Mouse (Mus musculus) small intestine, adult 2 months (tissue): Measurements from ENCODE around the gene Bpi. TPM values are rescaled to one million over a fixed set of nuclear protein-coding genes. Genes with fewer than 3 reads are reported as not detected.
A peak's percentile ranks its signal among the peaks of the same experiment; 100 is the strongest.

ENCODE experiments used
- H3K27ac ChIP-seq: fragments of 200-500 bp; 2 replicates; pipeline ENCODE4 v1.5.1; 2012; ENCODE audit warnings: low read depth, low read length, control low read depth, inconsistent platforms; ENCODE audit not compliant: insufficient read depth
- H3K27me3 ChIP-seq: fragments of 200-500 bp; 2 replicates; pipeline ENCODE4 v1.6.1; 2012; ENCODE audit warnings: mild to moderate bottlenecking, moderate library complexity, low read length, inconsistent platforms; ENCODE audit not compliant: control insufficient read depth, insufficient read depth
- H3K36me3 ChIP-seq: fragments of 200-500 bp; 2 replicates; pipeline ENCODE4 v1.6.1; 2012; ENCODE audit warnings: mild to moderate bottlenecking, low read length, control low read depth, inconsistent platforms; ENCODE audit not compliant: control insufficient read depth, insufficient read depth
- H3K4me1 ChIP-seq: fragments of 200-500 bp; 2 replicates; pipeline ENCODE4 v1.6.1; 2012; ENCODE audit warnings: low read length, inconsistent platforms, mixed read lengths; ENCODE audit not compliant: control insufficient read depth, insufficient read depth, insufficient read length
- H3K4me3 ChIP-seq: fragments of 200-500 bp; 2 replicates; pipeline ENCODE4 v1.5.1; 2012; ENCODE audit warnings: low read depth, mild to moderate bottlenecking, control low read depth, inconsistent platforms, low read length, moderate library complexity
- CTCF ChIP-seq: fragments of 200-500 bp; IDR thresholded peaks from 2 replicates; pipeline ENCODE4 v1.5.1; 2012; ENCODE audit warnings: low read depth, mild to moderate bottlenecking, control low read depth, inconsistent platforms, low read length, moderate library complexity, mixed read lengths; ENCODE audit not compliant: insufficient replicate concordance, insufficient read length; ENCODE audit errors: extremely low read depth
- POLR2A ChIP-seq: fragments of 200-500 bp; IDR thresholded peaks from 2 replicates; pipeline ENCODE4 v1.6.1; 2012; ENCODE audit warnings: low read depth, mild to moderate bottlenecking, control low read depth, inconsistent platforms, low read length, moderate library complexity
- WGBS: fragments of 180-500 bp; shearing (Covaris S2); methylation state at CpG from one replicate; pipeline ENCODE4 v1.1.7; 2018; 5-methylcytosine and 5-hydroxymethylcytosine counted together
- polyA plus RNA-seq: library from polyadenylated mRNA; depleted of rRNA; stranded (reverse); fragments of >200 nt; gene quantifications from 2 replicates; pipeline ENCODE4 v1.2.3, GENCODE M21; 2012

Bpi gene
- polyA plus RNA-seq, 1 experiment = not detected

DNA sequence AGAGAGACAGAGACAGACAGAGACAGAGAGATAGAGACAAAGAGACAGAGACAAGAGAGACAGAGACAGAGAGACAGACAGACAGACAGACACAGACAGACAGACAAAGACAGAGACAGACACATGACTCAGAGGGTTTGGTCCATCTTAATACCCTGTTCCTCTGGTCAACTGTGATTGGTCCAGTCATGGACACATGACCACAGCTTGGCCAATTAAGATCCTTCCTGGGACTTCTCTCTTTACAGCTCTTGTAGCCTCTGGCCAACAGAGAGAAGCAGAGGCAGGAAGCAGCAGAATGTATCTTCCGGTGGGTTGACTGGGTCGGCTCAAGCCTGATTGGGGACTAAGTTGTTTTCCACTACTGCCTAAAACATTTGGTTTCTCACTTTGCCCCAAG, 38.3 kb upstream of the Bpi start:
- H3K4me3 ChIP-seq = no peak overlapping the region
- TF ChIP-seq POLR2A (no peak), CTCF (no peak)
- 91% methylated on average over 2 of the region's 2 CpGs for WGBS
- no peak overlapping the region for H3K27ac ChIP-seq
- no peaks in the 10 kb centered on the region for H3K27me3 ChIP-seq
- no peaks in the 10 kb centered on the region for H3K36me3 ChIP-seq
- no peaks in the 10 kb centered on the region for H3K4me1 ChIP-seq

DNA sequence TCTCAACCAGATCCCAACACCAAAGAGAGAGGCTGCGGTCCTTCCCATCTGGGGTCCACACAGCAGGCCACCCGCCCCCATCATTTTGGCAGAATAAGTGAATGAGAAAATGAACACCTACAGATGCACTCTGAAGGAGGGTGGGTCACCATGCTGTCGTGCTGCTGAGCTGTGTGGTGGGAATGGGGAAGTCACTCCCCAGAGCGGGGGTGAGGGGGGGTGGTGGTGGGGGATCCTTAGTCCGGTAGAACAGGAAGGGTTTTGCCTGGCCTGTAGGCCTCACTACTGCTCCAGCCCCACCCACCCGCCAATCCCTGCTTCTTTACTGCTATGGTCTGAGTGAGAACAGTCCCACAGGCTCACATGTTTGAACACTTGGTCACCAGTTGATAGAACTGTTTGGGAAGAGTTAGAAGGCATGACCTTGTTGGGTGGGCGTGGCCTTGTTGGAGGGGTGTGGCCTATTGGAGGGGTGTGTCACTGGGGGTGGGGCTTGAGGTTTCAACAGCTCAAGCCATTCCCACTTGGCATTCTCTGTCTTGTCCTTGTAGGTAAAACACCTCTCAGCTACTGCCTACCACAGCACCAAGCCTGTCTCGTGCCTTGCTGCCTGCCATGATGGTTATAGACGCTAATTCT, 36.3 kb upstream of the Bpi start:
- no peak overlapping the region for H3K4me3 ChIP-seq
- WGBS = 87% methylated on average over 9 of the region's 9 CpGs
- H3K36me3 ChIP-seq = no peaks in the 10 kb centered on the region
- TF ChIP-seq CTCF = no peak
- no peak for TF ChIP-seq POLR2A
- no peaks in the 10 kb centered on the region for H3K4me1 ChIP-seq
- H3K27ac ChIP-seq = no peak overlapping the region
- H3K27me3 ChIP-seq = no peaks in the 10 kb centered on the region

DNA sequence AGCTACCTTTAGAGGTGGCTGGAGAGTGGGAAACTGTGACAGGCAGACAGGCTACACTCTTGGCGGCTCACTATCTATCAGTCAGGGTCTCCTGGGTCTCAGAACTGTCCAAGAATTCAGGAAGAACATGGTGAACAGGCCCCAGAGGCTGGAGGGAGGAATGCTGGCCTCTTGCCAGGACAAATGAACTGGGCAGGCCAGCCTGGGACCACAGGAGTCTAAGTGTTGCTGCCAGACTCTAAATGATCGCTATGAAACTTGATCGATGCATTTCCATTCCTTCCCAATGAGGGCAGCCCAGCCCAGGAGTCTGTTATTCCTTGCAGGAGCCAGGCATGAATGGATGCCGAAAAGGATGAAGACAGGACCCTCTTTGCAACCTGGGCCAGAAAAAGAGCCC, 35.2 kb upstream of the Bpi start:
- WGBS = 57% methylated on average over 4 of the region's 4 CpGs
- H3K4me3 ChIP-seq = no peak overlapping the region

DNA sequence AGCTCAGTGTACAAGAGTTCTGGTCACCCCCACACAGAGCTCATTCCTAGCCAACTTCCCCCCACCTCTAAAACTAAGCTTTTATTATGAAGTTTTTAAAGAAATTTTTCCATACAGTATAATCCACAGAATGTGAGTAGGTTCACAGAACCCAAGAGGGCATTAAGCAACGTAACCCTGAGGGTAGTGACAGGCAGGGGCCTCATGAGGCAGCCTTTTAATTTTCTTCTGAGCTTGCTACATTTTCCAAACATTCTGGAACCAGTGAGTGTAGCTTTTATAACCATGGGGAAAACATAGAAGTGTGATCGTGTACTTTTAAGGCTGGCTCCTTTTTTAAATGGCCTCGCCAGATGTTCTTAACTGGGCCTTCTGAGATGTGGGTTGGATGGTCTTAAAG, 34.4 kb upstream of the Bpi start:
- TF ChIP-seq POLR2A = no peak
- TF ChIP-seq CTCF = no peak
- no peak overlapping the region for H3K27ac ChIP-seq
- WGBS = 78% methylated on average over 3 of the region's 3 CpGs

More for the DNA sequence above, 35.2 kb upstream of the Bpi start:
- TF ChIP-seq CTCF = no peak
- no peak for TF ChIP-seq POLR2A
- no peak overlapping the region for H3K27ac ChIP-seq
- no peaks in the 10 kb centered on the region for H3K4me1 ChIP-seq
- no peaks in the 10 kb centered on the region for H3K36me3 ChIP-seq
- H3K27me3 ChIP-seq = no peaks in the 10 kb centered on the region

DNA sequence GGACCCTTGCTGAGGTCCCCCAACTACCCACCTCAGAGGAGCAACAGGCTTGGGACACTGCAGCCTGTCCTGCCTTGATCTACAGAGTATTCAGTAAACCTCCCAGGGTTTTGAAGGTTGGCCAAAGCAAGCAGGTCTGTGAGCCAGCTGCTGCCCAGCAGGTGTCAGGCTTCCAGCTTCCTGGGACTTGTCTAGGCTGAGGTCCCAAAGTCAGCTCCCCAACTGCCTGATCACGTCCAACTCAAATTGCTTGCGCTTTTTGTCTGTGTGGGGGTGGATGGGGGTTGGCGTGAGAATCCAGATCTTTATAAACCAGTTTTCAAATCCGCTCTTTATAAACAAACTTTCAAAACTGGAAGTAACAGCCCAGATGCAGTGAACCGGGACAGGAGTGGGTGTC, 32.6 kb upstream of the Bpi start:
- H3K36me3 ChIP-seq = no peaks in the 10 kb centered on the region
- WGBS = 44% methylated on average over 5 of the region's 5 CpGs
- H3K4me3 ChIP-seq = no peak overlapping the region
- H3K27me3 ChIP-seq = peaks cover 4% of the 10 kb centered on the region; the same call in 1 of the 2 replicates
- TF ChIP-seq POLR2A (no peak), CTCF (peak; percentile 34; the same call in 1 of the 2 replicates)
- H3K4me1 ChIP-seq = peaks cover 2% of the 10 kb centered on the region
- no peak overlapping the region for H3K27ac ChIP-seq

More for the DNA sequence above, 34.4 kb upstream of the Bpi start:
- Histone ChIP-seq H3K4me3 (no peak overlapping the region), H3K36me3 (no peaks in the 10 kb centered on the region), H3K4me1 (no peaks in the 10 kb centered on the region), H3K27me3 (no peaks in the 10 kb centered on the region)

DNA sequence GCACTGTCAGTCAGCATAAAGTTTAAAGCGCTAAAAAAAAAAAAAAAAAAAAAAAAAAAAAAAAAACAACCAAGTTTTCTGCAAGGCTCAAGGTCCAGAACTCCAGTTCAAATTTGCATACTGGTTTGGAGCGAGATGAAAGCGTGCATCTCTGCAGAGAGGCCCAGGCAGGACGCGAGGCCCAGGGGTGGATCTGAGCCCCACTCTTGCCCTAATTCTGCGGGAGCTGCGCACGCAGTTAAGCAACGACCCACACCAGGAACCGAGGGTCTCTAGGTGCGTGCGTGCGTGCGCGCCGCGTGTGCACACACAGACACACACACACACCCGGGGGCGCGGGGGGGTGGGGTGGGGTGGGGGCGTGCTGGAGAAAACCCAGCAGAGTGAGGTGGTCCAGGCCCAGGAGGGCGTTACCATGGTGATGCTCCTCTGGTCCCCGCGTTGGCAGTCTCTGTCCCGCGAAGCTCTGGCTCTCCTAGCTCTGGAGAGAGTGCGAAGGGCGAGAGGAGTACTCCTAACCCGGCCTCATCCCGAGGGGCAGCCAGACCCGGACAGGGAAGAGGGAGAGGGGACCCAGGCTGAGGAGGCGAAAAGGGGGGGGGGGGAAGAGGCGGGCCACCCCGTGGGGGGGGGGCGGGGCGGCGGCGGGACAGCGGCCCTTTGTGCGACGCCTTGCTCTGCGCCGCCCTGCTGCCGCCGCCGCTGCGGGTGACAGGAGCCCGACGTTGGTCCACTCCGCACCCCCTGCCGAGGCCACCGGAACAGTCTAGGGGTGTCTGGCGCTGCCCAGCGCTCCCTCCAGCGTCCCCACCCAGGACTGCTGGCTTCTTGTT, 29.0 kb upstream of the Bpi start, which contains the start of gene D630003M21Rik:
Gene D630003M21Rik (minus strand): TSS at position 553 of the 833 bp plus-strand sequence.
- Histone ChIP-seq H3K27me3 (peaks cover 4% of the 10 kb centered on the region; the same call in 1 of the 2 replicates), H3K27ac (peak within 1 kb of the TSS; percentile 7; the same call in 1 of the 2 replicates), H3K36me3 (no peaks in the 10 kb centered on the region), H3K4me1 (peaks cover 2% of the 10 kb centered on the region), H3K4me3 (peak within 1 kb of the TSS; percentile 49)
- TF ChIP-seq CTCF (no peak), POLR2A (no peak)
- WGBS = 2% methylated on average over 43 of the region's 55 CpGs

DNA sequence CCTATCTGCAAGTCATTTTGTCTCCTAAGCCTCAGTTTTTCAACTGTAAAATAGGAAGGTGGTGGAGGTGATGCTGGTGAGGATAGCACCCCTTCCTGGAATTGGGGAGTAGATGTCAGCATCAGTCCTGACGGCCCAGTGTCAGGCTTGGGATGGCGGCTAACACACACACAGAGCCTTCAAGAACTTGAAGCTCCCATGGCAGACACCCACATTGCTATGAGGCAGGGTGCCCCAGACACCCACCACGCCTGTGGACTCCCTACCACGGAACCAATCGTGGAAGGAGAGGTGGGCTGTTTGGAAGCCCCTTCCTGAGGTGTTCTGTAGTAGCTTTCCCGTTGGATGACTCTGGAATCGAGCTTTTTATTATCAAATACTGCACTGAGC, 28.4 kb upstream of the Bpi start:
- Histone ChIP-seq H3K27ac (peak overlapping the region; percentile 7; the same call in 1 of the 2 replicates), H3K36me3 (no peaks in the 10 kb centered on the region), H3K4me3 (peak overlapping the region; percentile 49), H3K4me1 (peaks cover 2% of the 10 kb centered on the region), H3K27me3 (peaks cover 4% of the 10 kb centered on the region; the same call in 1 of the 2 replicates)
- TF ChIP-seq CTCF = no peak
- no peak for TF ChIP-seq POLR2A
- 45% methylated on average over 7 of the region's 7 CpGs for WGBS
